Mouse (Mus musculus): ENCODE measurements at regions not wholly inside any gene's neighbourhood (a gene's known extent, or its start where the extent isn't known, plus 50 kb on each side); places are given as distances from the start of the nearest gene placed in this dataset.

DNA sequence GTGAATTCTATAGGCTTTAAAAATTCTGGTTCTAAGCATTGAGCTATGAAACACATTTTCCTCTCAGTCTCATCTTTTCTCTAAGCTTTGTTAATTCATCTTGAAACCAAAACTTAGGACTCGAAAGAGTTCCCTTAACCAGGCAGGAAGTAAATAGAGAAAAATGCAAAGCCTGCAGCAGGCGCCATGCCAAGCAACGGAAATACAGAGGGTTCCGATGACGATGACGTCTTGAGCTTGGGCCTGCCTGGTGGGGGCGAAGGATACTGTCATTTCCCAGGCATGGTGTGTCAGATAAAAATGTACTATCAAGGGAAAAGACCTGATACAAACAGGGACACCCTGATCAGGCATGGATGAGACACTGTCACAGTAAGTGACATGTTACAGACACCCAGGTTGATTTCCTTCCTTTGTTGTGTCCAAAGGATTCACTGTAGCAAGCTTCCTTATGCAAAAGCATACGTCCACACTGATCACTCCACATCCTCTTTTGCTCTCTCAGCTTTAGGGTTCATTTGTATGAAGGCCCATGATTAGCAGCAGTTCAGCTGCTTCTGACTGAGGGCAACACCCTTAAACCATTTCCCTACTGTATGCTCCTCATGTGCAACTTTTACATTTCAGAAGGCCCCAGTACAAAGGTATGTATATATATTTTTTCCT, 135.0 kb downstream of the Cemip2 start:
- DNase-seq: peak; percentile 46 to 49
- intact Hi-C loops (cut with DNase I): loop anchor here (2.0 kb wide), 1 partner anchor 30 kb away; no protein-coding TSS in a partner anchor

DNA sequence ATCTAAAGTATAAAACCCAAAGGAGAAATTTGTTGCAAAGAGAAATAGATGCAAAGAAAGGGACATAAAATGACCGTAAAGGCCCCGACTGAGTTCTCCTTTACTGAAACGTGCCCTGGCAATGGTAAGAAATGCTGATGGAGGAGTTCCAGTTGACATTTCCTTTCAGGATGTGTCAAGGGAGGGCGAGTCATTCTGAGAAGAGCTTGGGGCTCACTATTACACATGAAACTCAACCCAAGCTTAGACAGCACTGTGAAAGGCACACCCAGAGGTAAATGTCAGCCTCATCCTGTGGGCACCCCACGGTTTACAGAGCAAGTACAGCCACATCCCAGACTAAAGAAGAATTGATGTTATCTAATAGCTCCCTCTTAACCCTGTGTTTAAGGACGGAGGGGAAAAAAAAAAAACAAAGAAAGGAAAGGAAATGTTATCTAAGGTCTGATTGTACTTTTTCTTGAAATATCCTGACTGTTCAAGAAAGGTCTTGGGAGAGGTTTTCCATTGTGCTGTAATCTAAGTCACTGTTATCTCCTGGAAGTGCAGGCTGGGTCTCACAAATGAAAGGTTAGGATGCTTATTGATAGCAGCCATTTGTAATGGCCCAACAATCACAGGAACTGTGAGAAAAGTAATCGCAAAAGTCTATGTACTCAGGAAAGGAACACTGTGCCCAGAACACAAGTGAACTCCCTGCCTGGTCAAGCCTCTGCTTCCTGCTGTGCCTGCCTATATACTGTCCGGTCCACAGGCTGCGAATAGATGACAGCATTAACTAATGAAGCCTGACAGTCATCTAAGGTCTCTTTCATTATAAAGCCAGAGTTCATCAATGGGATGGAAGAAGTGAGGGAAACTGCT, 135.8 kb downstream of the Cemip2 start:
- intact Hi-C loops (cut with DNase I): loop anchor here (2.0 kb wide), 1 partner anchor 31 kb away; no protein-coding TSS in a partner anchor
- peak in 1 of 2 experiments; percentile 17 for DNase-seq

DNA sequence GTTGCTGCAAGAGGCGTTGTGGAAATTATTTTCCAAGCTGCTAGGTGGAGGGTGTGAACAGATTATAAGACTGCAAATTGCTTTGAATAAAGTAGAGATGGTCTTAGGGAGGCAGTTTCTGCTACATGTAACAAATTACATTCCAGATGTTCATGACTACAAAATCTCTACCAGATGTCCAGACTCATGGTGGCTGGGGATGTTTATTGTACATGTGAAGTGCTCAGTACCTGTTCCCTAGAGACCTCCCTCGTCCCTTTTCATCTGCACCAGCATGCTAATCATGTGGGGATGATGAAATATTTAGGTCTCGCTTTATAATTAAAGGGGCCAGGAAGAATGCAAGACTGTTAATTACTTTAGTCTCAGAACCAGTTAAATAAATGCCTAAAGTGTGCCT, 136.5 kb downstream of the Cemip2 start:
- intact Hi-C loops (cut with DNase I): no loop called here
- DNase-seq: no peak

DNA sequence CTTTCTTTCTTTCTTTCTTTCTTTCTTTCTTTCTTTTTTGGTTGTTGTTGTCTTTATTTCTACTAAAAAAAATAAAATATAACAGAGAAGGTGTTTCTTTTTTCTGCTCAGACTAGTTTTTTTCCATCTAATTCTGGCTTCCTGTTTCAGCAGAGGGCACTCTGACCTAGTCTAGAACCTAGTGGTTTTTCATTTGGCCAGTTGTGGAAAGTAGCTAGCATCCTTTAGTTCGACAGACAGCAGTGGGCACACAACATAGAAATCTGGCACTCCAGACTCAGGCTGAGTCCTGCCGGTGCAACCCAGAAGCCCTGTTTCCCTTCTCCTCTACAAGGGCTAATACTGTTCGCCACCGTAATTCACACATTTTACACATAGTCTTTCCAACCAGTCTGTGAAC, 140.0 kb downstream of the Cemip2 start:
- DNase-seq: no peak
- intact Hi-C loops (cut with DNase I): no loop called here

DNA sequence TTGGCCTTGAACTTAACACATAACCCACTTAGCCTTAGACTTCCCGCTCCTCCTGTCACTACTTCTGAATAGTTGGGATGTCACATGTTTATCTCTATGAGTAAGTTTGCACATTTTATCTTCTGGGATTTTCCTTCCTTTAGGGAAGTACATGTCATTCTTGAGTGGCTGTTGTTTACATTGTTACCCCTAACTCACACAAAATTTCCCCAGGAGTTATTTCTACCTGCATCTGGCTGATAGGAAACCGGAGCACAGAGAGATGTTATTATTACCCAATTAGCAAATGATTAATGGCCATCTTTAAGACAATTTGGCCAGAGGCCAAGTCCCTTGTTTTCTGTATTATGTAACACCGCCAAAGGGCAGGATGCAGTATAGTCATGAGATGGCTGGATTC, 140.9 kb downstream of the Cemip2 start:
- no peak for DNase-seq
- intact Hi-C loops (cut with DNase I): no loop called here

DNA sequence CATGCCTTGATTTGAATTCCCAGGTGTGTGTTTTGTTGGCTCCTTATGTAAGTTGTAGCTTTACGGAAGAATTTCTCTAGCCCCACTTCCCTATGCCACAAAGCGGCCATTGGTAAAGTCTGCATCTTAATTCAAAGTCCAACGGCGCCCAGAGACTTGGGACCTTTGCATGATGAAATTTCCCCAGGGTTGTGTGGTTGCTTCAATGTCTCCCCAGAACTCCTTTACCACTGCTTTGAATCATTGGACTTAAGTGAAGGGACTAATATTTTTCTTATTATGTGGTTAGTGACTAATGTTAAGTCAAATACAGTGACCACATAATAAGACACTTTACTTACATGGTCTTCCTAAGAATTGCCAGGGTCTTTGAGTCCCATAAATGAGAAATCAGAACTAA, 162.0 kb downstream of the Cemip2 start:
- intact Hi-C loops (cut with DNase I): loop anchor here (10.0 kb wide), 2 partner anchors 85 to 365 kb away; no protein-coding TSS in a partner anchor
- no peak for DNase-seq

DNA sequence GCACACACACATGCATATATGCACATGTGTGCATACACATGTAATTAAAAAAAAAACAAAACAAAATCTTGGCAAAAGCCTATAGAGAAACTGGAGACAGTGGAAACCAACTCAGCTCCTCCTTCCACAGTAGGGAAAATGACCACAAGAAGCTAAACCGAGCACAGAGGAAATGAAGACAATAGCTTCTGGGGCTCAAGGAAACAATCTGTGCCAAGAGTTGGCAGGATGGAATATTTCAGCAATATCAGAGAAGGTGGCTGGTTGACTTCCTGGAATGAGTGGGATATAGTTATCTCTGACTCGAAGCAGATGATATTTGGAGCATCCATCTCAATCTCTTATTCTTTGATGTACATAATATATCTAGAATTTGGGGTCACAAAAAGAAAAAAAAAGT, 163.6 kb downstream of the Cemip2 start:
- intact Hi-C loops (cut with DNase I): loop anchor here (2.0 to 10.0 kb wide), 3 partner anchors 87 to 367 kb away; no protein-coding TSS in a partner anchor
- no peak for DNase-seq

DNA sequence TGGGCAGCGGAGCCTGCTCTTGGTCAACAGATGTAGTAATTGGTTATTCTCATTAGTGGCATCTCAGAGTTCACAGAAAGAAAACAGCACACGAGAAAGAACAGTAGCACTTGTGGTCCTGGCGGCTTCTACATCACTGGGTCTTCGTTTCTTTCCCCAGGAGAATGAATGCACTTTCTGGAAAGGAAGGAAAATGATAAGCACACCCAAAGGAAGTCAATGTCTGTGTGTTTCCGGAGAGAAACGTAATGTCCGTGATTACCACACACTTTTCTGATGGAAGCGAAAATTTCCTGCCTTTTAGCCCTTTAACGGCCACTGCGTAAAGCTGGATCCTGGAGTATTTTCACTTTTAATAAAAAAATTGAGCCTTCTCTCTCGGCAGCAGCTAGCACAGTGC, 164.1 kb downstream of the Cemip2 start:
- DNase-seq: peak; percentile 9 to 15
- intact Hi-C loops (cut with DNase I): loop anchor here (2.0 to 10.0 kb wide), 3 partner anchors 87 to 367 kb away; no protein-coding TSS in a partner anchor

DNA sequence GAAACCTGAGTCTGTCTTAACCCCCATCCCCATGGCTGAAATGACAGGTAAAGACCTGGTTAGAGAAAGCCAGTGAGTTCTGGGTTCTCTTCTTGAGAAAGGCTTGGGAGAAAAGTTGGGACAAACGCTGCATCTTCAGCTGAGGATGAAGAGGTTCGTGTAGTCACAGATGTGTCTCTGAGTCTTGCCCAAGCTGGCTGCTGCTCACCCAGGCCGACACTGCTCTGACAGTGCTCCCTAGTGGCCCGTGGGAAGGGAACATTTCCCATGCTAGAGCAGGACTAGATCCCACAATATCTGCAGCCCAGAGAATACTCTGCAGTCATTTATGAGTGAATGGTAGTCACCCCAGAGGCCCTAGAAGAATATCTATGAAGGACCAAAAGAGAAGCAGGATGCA, 165.3 kb downstream of the Cemip2 start:
- DNase-seq: peak; percentile 53 to 55
- intact Hi-C loops (cut with DNase I): loop anchor here (2.0 to 10.0 kb wide), 3 partner anchors 89 to 369 kb away; no protein-coding TSS in a partner anchor

DNA sequence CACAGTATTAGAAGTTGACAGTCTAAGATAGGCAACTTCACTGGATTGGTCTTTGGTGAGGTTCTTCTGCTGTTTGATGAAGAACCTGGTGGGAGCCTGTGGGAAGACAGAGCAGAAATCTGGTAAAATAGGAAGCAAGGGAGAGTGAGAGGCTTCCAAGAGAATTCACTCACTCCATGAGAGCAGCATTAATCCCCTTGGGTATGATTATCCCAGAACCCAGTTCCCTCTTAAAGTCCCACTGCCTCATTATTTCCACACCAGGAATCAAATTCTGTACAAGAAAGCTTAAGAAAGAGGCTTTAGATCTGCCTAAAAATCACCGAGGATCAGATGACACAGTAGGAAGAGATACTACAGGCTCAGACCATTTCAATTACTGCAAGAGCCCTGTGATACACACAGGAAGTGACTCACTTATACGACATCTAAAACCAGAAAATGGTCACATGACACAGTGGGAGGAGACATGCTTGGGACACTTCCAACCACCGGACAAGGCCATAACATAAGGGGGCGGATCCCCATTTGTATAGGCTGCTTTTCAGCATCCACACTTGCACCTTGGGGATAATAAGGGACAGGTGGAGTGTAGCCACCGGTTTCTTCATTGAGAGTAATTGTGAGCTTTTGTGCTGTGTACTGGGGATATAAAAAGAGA, 168.2 kb downstream of the Cemip2 start:
- intact Hi-C loops (cut with DNase I): loop anchor here (10.0 kb wide), 2 partner anchors 92 to 372 kb away; no protein-coding TSS in a partner anchor

DNA sequence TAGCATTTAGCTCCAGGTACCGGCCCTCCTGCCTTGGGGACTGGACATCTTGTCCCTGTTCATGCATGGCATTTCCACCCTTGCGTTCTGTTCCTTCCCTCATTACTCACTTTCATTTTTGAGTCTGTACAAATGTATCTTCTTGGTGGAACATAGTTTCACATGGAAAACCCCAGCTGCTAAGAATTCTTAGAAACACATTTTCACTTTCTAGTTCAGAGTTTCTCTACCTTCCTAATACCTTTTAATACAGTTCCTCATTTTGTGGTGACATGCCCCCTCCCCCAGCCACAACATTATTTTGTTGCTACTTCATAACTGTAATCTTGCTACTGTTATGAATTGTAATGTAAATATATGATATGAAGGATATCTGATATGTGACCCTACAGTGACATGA, 169.9 kb downstream of the Cemip2 start:
- DNase-seq: no peak
- intact Hi-C loops (cut with DNase I): loop anchor here (10.0 kb wide), 2 partner anchors 93 to 373 kb away; no protein-coding TSS in a partner anchor

More for the DNA sequence above, 168.2 kb downstream of the Cemip2 start:
- no peak for DNase-seq

DNA sequence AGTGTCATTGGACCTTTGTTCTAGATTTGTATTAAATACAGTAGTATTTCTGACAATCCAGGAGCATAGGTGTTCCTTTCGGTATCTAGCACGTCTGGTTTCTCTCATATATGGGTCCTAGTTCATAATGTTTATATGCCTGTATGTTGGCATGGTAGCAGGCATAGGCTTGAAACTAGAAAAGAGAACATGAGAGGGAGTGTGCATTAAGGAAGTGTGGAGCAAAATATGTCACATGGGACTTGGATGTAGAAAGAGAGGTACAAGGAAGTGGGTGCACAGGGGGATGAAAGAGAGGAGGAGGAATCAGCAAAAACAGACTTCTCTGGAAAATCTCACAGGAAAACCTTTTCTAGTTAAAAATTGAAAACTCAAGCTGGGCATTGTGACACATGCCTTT, 176.2 kb upstream of the Trpm3 start:
- intact Hi-C loops (cut with DNase I): no loop called here

DNA sequence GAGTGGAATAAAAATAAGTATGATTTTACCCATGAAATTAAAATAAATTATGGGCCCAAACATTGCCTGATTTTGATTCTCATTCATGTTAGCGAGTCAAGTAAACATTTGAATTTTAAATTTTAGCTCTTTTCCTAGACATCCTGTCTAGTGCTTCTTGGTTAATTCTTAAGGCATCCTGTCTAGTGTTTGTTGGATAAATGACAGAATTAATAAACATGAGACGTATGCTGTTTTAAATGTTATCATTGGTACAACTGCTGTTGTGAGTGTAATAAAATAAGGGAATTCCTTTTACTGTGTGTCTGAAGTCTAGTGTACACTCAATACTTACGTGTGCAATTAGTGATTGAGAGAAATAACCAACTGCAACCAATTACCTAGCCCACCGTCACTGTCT, 149.0 kb upstream of the Trpm3 start:
- intact Hi-C loops (cut with DNase I): no loop called here
- DNase-seq: no peak

More for the DNA sequence above, 176.2 kb upstream of the Trpm3 start:
- DNase-seq: no peak

DNA sequence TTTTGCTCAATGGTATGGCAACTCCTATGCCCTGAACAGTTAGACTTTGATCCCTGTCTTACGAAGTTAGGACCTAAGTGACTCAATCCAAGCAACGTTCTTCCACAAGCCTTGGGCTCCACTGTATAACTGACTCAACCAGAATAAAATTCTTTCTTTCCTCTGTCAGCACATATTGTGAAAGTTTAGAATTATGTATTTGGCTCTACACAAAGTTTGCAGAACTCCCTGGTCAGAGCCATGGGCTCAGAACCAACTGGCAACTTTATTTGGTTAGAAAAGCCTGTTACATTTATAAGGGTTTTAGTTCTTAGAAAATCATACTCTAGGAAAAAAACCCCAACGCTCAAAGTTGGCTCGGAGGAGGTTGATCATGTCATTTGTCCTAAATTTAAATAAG, 147.9 kb upstream of the Trpm3 start:
- intact Hi-C loops (cut with DNase I): no loop called here
- peak; percentile 38 to 55 for DNase-seq

DNA sequence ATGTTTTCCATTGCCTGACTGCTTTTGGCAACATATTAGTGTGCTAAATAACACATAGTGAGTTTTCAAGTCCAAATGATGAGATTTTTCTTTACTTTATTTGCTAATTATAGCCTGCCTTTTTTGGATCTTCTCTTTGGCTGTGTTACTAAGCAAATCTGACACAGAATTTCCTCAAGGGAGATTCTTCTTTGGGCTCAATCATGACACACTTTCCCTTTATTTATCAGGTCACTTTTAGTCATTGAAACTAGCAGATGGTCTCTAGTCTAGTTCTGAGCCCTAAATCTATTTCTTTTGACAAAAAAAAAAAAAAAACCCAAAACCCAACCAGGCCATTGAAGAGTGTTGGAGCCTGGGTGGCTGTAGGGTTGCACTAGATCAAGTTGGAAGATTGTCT, 147.4 kb upstream of the Trpm3 start:
- DNase-seq: no peak
- intact Hi-C loops (cut with DNase I): no loop called here

DNA sequence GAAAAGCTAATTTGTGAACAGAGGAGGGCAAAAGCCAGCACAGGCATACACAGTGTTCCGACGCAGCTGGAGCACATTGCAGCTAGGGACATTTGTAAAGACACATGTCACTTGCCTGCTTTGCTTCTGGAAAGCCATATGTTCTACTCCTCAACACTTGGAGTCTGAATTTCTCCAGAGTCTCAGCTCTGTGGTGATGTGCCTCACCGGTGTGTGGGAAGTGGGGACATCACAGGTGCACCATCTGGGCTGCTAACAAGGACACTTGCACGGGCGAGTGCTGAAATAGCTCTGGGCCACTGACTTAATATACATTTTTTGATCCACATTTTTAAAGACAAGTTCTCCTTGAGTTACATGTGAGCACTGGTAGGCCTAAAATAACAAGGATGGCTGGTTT, 139.2 kb upstream of the Trpm3 start:
- DNase-seq: no peak
- intact Hi-C loops (cut with DNase I): no loop called here

DNA sequence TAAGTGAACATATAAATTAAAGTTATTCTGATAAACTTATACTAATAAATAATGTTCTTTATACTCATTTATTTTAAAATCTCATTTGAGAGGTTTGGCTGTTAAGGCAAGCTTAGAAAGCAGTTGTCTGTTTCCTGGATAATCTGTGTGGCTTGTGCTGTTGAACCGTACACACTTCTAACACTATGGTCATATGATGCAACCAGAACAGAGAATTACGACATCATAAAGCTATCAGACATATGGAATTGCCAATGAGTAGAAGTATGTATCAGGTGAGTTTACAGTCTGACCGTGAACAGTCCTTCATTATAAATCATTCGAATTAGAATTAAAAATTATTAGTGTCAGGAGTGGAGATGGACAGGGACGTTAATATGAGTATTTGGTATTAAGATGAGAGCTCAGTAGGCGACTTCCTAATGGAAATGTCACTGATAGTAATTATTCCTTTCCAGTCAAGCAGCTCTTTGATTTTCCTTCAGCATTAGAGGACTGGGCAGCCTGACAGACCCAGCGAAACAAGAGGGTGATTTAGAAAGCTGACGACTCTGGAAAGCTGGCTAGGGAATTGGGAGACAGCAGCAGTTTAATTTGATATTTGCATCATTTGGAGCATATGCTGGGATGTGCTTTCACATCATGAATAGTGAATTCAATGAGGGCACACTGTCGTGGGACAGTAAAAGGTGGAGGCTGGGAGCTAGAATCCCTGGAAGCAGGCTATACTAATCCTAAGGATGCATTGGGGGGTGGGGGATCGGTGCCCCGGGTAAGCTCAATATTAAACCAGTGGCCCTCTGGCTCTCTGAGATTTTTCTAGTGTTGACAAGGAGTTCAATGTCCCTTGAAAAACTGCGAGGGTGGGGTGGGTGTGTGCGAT, 130.6 kb upstream of the Trpm3 start:
- intact Hi-C loops (cut with DNase I): no loop called here
- no peak for DNase-seq

DNA sequence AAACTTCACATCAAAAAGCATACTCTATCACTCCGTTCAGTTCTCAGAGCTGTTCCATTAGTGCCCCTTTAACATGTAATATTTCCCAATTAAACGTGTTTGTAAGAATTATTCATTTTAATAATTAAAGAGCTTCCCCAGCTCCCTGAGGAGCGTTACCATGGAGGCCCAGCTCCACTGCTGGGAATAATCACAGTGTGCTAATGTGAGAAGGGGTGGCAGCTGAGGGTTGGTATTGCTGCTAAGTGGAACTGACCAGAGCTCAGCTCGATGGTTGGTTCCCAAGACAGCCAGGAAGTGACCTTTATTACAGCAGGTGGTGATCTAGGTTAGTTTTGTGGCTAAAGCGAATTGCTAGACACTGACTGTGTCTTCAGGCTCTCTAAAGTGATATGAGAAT, 128.6 kb upstream of the Trpm3 start:
- intact Hi-C loops (cut with DNase I): no loop called here
- no peak for DNase-seq

DNA sequence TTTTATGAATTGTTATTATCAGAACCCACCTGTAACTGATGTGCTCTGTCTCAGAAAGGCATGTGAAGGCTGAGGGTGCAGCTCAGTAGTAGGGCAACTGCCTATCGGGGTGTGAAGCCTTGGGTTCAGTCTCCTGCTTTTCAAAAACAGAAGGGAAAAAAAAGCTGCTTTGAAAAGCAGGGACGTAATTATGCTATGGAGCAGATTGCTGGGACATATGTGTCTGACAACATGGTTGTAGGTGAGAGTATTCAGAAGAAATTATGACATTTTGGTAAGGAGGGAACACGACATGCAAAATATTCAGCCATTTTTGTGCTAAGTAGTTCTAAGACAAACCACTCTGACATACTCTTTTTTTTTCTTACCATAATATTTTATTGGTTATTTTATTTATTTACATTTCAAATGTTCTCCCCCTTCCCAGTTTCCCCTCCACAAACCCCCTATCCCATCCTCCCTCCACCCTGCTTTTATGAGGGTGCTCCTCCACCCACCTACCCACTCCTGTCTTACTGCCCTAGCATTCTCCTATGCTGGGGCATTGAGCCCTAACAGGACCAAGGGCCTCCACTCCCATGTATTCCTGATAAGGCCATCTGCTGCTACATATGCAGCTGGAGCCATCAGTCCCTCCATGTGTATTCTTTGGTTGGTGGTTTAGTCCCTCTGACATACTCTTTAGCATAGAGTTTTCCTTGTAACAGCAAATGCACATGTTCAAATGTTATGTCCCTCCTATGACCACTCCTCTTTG, 122.8 kb upstream of the Trpm3 start:
- no peak for DNase-seq
- intact Hi-C loops (cut with DNase I): no loop called here

Data from heart, postnatal 14 days (tissue).